Mouse (Mus musculus): ENCODE data around the gene Mettl2.

Gene Mettl2

GRCm38 (mm10) chr11:105152357-105152899, 26.2 kb downstream of the Mettl2 start:
- in situ Hi-C loops (cut with MboI; ENCODE audit: low sequenced_read_pairs): no loop called here

- in situ Hi-C loops (cut with MboI; ENCODE audit: low sequenced_read_pairs): no loop called here
Observed at GRCm38 (mm10) chr11:105153068-105153833, 27.0 kb downstream of the Mettl2 start.

- in situ Hi-C loops (cut with MboI; ENCODE audit: low sequenced_read_pairs): no loop called here
Observed at GRCm38 (mm10) chr11:105155915-105156314, 29.7 kb downstream of the Mettl2 start.

GRCm38 (mm10) chr11:105156748-105157267, 30.6 kb downstream of the Mettl2 start:
- in situ Hi-C loops (cut with MboI; ENCODE audit: low sequenced_read_pairs): no loop called here

DNA sequence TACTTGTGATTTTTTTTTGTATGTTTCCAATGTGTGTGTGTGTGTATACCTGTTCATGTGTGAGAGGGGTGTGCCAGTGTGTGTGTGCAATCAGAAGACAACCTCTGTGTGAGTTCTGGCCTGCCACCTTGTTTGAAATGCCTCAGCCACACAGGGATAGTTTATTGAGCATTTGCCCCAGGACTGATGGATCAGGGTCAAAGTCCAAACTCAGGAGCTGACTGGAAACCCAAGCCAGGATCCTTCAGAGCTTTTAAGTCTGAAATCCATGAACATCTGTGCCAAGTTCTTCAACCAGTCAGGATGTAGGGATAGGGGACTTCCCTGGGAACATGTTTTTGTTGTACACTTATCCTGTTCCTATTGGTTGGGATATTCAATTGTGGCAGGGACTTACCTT, 31.8 kb downstream of the Mettl2 start:
- in situ Hi-C loops (cut with MboI; ENCODE audit: low sequenced_read_pairs): no loop called here

DNA sequence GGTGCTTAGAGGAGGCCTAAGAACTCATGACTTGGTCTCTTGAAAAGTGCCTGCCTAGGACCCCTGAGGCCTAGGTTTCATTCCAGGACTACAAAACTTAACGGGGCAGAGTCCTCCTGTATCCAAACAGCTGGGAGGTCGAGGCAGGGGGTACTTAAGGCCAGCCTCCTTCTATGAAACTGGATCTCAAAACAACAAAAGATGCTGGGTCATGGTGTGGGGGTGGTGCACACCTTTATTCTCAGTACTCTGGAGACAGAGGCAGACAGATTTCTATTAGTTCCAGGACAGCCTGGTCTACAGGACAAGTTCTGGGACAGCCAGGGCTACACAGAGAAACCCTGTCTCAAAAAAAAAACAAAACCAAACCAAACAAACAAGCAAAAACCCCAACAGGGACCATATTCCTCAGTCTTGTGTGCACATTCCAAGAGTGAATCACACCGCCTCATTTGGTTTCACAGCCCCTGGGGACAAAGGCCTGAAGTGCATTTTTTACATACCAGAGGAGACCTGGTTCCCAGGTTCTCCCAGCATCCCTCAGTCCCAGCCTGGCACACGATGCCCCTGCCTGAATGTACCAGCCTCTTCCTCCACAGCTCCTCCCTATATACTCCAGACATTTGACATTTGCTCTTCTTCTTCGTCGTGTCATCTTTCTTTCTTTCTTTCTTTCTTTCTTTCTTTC, 33.6 kb downstream of the Mettl2 start:
- in situ Hi-C loops (cut with MboI; ENCODE audit: low sequenced_read_pairs): no loop called here

DNA sequence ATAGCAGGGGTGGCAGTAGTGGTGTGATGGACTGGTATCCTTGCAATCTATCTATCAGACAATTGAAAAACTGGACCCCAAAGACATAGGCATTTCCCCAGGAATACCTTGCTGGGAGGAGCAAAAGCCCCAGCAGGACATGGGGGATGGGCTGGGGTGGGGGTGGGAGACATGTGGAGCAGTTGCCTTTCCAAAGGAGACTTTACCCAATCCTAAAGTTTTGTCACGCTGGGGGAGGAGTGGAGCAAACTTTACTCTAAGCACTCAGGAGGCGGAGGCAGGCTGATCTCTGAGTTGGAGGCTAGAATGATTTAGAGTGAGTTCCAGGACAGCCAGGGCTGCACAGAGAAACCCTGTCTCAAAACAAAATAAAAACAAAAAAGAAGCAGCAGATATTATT, 35.2 kb downstream of the Mettl2 start:
- in situ Hi-C loops (cut with MboI; ENCODE audit: low sequenced_read_pairs): no loop called here

DNA sequence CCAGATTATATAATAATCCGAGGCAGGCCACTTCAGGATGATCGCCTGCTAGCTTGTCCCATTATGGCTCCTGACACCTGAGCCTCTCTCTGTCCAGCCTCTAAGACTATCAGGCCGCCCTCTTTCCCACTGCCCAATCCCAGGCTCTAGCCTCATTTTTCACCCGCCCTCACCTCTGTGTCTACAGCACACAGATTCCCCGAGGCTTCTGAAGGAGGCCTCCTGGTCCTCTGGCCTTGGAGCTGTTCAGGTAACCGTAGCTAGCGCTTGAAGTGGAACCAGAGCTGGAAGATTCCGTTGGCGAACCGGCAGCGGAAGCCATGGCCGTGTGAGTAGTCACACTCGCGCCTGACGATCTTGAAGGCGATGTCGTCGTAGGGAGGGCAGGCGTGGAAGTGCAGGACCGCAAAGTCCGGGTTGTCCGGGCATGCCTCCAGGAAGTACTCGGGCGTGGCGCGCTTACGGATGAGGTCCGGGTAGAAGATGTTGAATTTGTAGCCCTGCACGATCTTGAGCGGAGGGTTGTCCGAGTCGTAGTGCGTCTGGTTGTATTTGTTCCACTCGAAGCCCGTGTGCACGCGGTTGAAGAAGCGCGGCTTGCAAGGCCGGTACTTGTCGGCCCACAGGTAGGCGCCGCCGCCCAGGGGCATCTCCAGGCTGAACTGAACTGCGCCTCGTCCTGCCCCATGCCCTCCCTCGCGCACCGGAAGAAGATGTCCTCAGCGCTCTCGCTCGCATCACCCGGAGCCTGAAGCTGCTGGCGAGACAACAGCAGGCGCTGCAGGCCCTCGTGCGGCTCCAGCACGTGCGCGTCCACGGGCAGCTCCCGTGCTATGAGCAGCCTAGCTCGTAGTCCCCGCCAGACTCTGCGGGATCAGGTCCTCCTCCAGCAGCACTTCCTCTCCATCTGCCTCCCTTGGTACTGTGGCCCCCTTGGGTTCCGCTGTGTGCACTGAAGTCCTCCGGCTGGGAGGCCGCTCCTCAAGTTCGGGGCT, 38.6 kb downstream of the Mettl2 start:
- in situ Hi-C loops (cut with MboI; ENCODE audit: low sequenced_read_pairs): no loop called here

DNA sequence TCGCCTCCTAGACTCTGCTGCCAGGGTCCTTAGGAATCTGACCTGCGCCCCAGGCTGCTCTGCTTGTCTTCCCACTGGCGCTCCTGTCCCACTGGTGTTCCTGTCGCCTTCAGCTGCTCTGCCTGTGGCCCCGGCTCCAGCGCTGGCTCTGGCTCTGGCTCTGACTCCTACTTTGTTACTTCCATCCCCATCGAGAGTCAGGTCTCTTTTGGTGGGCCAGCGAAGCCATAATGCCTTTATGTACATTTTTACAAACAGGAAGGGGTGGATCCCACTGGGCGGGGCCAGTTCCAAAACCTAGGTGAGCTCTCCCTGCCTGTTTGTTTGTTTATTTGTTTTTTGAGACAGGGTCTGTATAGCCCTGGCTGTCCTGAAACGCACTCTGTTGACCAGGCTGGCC, 40.6 kb downstream of the Mettl2 start:
- in situ Hi-C loops (cut with MboI; ENCODE audit: low sequenced_read_pairs): no loop called here

GRCm38 (mm10) chr11:105178516-105178915, 52.3 kb downstream of the Mettl2 start, which contains the start of gene Tlk2:
Gene Tlk2, plus strand, starts transcription at chr11:105178807.
- in situ Hi-C loops (cut with MboI; ENCODE audit: low sequenced_read_pairs): no loop called here

DNA sequence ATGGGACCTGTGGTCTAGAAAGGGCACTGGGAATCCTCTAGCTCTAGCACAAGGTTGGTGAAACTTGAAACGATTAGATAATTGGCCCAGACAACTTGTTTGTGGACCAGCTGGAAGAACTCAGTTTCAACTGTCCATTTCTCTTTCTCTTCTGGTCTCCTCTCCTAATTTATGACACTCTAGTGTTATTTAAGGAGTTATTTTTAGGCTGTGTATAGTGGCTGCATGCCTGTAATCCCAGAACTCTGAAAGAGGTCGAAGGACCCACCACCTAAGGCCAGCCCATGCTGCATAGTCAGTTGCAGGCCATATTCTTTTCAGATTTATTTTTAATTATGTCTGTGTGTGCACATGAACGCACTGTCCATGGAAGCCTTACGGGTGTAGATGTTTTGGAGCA, 53.3 kb downstream of the Mettl2 start:
- in situ Hi-C loops (cut with MboI; ENCODE audit: low sequenced_read_pairs): no loop called here

- in situ Hi-C loops (cut with MboI; ENCODE audit: low sequenced_read_pairs): no loop called here
Observed at GRCm38 (mm10) chr11:105180471-105181091, 54.4 kb downstream of the Mettl2 start.

DNA sequence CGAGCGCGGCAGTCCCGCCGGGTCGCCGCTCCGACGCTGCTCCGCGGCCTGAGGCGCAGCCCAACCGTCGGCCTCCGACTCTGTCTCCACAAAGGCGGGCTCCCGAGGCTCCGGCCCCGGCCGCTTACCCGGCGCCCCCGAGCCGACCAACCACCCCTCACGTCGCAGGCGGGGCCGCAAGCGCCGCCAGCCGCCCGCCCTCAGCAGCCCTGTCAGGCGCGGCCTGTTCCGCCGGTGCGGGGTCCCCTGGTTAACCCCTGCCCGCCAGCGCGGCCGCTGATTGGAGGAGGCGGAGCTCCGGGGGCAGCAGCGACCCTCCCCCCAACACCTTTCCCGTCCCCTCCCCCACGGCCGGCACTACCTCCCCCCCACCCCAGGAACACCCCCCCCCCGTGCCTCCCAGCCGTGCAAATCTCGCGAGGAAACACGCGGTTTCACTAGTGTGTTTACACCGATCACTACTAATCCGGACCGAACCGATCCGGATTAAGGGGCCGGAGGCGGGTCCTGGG, 55.0 kb downstream of the Mettl2 start:
- in situ Hi-C loops (cut with MboI; ENCODE audit: low sequenced_read_pairs): no loop called here

DNA sequence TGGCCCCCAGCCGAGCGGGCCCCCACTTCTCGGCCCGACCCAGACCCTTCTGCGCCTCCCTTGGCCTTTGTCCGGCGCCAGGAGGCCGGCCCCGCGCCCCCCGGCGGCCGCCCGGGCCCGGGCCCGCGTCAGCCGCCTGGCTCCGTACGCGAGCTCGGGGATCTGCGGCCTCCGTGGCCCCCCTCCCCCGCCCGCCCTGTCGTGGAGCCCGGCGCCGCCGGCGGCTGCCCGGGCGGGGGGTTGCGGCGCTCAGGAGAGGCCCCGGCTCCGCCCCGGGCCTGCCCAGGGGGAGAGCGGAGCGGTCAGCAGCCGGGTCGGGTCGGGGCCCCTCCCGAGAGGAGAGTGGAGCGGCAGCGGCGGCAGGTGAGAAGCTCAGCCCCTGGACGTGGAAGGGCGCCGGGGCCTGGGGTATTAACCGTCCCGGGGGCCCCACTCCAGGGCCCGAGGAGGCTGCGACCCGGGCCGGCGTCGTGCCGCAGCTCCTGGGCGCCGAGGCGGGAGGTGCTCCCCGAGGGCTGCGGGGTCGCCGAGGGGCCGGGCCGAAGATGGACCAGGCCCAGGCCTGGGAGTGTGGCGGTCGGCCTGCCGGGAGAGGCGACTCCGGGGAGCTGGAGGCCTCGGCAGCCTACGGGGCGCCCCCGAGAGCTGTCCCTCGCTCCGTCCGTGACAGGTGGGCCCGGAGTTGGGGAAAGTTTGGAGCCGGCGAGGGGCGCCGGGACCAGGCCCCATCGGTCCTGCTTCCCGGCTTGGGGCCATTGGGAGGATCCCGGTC, 55.6 kb downstream of the Mettl2 start:
- in situ Hi-C loops (cut with MboI; ENCODE audit: low sequenced_read_pairs): no loop called here

DNA sequence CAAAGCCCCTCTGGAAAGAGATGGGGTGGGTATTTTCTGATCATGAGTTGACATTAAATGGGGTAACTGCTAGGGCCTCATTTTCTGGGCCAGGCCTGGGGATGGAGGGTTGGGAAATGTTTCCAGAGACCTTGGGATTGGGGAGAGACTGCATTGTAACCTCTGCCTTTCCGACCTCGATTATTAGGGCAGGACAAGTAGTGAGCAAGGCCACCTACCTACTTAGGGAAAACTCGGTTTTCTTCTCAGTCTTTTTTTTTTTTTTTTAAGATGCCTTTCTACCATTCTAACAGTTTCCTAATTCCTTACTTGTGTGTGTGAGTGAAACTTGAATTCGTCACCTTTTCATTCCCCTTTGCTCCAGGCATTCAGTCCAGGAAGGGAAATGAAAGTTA, 56.2 kb downstream of the Mettl2 start:
- in situ Hi-C loops (cut with MboI; ENCODE audit: low sequenced_read_pairs): no loop called here

GRCm38 (mm10) chr11:105184678-105185077, 58.5 kb downstream of the Mettl2 start:
- in situ Hi-C loops (cut with MboI; ENCODE audit: low sequenced_read_pairs): no loop called here
